Mouse (Mus musculus): ENCODE data around the gene Snrnp200.
A peak's percentile ranks its signal among the peaks of the same experiment; 100 is the strongest.
"Not testable (repeated sequence)": the region's sequence is repeated elsewhere in the genome, so short reads cannot be mapped to it uniquely, and the experiment has no call there.

Snrnp200 gene

GRCm38 (mm10) chr2:127207547-127208451 is at the start of gene Snrnp200, which contains the start of gene 1810024B03Rik:
Snrnp200 (plus strand) TSS chr2:127208386.
1810024B03Rik (minus strand) TSS chr2:127208280.
- peak; percentile 99 for DNase-seq (ENCODE audit: low read depth, low spot score)

GRCm38 (mm10) chr2:127165675-127166074 is 42.5 kb upstream of the Snrnp200 start:
- no peak for DNase-seq (ENCODE audit: low read depth, low spot score)

GRCm38 (mm10) chr2:127166261-127166660 is 41.9 kb upstream of the Snrnp200 start:
- DNase-seq (ENCODE audit: low read depth, low spot score) = peak; percentile 54

- DNase-seq (ENCODE audit: low read depth, low spot score) = peak; percentile 98
These were observed 25.4 kb upstream of the Snrnp200 start for GRCm38 (mm10) chr2:127182598-127183381.

GRCm38 (mm10) chr2:127189574-127189973 is 18.6 kb upstream of the Snrnp200 start:
- no peak for DNase-seq (ENCODE audit: low read depth, low spot score)

GRCm38 (mm10) chr2:127204932-127205331 is 3.3 kb upstream of the Snrnp200 start:
- DNase-seq (ENCODE audit: low read depth, low spot score) = peak; percentile 58

- DNase-seq (ENCODE audit: low read depth, low spot score) = not testable (repeated sequence)
These were observed 2.2 kb upstream of the Snrnp200 start for GRCm38 (mm10) chr2:127205936-127206335.

GRCm38 (mm10) chr2:127206916-127207315 is 1.3 kb upstream of the Snrnp200 start:
- no peak for DNase-seq (ENCODE audit: low read depth, low spot score)

GRCm38 (mm10) chr2:127208452-127208769 is 225 bp downstream of the Snrnp200 start:
- DNase-seq (ENCODE audit: low read depth, low spot score) = no peak

GRCm38 (mm10) chr2:127210701-127211100 is 2.5 kb downstream of the Snrnp200 start:
- no peak for DNase-seq (ENCODE audit: low read depth, low spot score)

GRCm38 (mm10) chr2:127217746-127218145 is 9.6 kb downstream of the Snrnp200 start:
- no peak for DNase-seq (ENCODE audit: low read depth, low spot score)

- peak; percentile 49 for DNase-seq (ENCODE audit: low read depth, low spot score)
These were observed 17.1 kb downstream of the Snrnp200 start for GRCm38 (mm10) chr2:127225261-127225660.

- DNase-seq (ENCODE audit: low read depth, low spot score) = no peak
These were observed 29.9 kb downstream of the Snrnp200 start for GRCm38 (mm10) chr2:127237897-127238610.

GRCm38 (mm10) chr2:127240065-127240464 is 31.9 kb downstream of the Snrnp200 start:
- DNase-seq (ENCODE audit: low read depth, low spot score) = no peak

GRCm38 (mm10) chr2:127247592-127248333 is 39.6 kb downstream of the Snrnp200 start, which contains the start of the genes Ciao1 and Tmem127:
Ciao1 (minus strand) TSS chr2:127247816.
Tmem127 (plus strand) TSS chr2:127247908.
- DNase-seq (ENCODE audit: low read depth, low spot score) = peak; percentile 99

GRCm38 (mm10) chr2:127248334-127249004 is 40.3 kb downstream of the Snrnp200 start:
- peak; percentile 19 for DNase-seq (ENCODE audit: low read depth, low spot score)

GRCm38 (mm10) chr2:127250291-127251008 is 42.3 kb downstream of the Snrnp200 start:
- DNase-seq (ENCODE audit: low read depth, low spot score) = no peak

GRCm38 (mm10) chr2:127251457-127251856 is 43.3 kb downstream of the Snrnp200 start:
- DNase-seq (ENCODE audit: low read depth, low spot score) = no peak

GRCm38 (mm10) chr2:127251880-127252527 is 43.8 kb downstream of the Snrnp200 start:
- DNase-seq (ENCODE audit: low read depth, low spot score) = peak; percentile 22

All from ES-CJ7 (cell line).